9 mouse cellular contexts compared by ENCODE assay signal in genomic region chr2:146324907-146325715, GRCm38 (mm10).
DNase-seq lines count a peak whose midpoint lies in the region; ATAC-seq lines count a peak whose summit lies in the region.
"Had no signal": no experiment of that assay in that cellular context is flagged by ENCODE, and none has a peak within 500 bp of the region (broad histone marks: within the 10 kb centered on the region; RNA-seq: fewer than 3 reads in every experiment).

No protein-coding gene starts in this region.

- H3K27ac ChIP-seq in forebrain, embryonic 14.5 days (ENCODE audit: low read depth, low read length): peak overlapping the region; percentile 83
- peak overlapping the region; percentile 79 for H3K27ac ChIP-seq in midbrain, embryonic 10.5 days (replicated peaks)

- no peaks in the 10 kb centered on the region for H3K27me3 ChIP-seq in forebrain, embryonic 14.5 days (replicated peaks; ENCODE audit: control insufficient read depth, insufficient read depth, low read length)
- H3K27me3 ChIP-seq in midbrain, embryonic 10.5 days (ENCODE audit: low read depth, poor library complexity, severe bottlenecking): peaks cover 16% of the 10 kb centered on the region; the same call in 1 of the 2 replicates

- no peaks in the 10 kb centered on the region for H3K36me3 ChIP-seq in forebrain, embryonic 14.5 days (ENCODE audit: control insufficient read depth, insufficient read depth, low read length)
- H3K36me3 ChIP-seq in midbrain, embryonic 10.5 days: peaks cover 5% of the 10 kb centered on the region

- H3K4me1 ChIP-seq in forebrain, embryonic 14.5 days (ENCODE audit: control insufficient read depth, insufficient read depth, low read length): peaks cover 41% of the 10 kb centered on the region
- peaks cover 47% of the 10 kb centered on the region for H3K4me1 ChIP-seq in midbrain, embryonic 10.5 days

- peak; percentile 8 for DNase-seq in lung, postnatal 10 days
- DNase-seq in lung, postnatal 14 days: no peak
- DNase-seq in forebrain, embryonic 14.5 days (ENCODE audit: low spot score): peak; percentile 86
- peak; percentile 64 for DNase-seq in midbrain, embryonic 10.5 days (ENCODE audit: low spot score)
- peak; percentile 98 for DNase-seq in retina, postnatal 1 day
- no peak for DNase-seq in frontal cortex, postnatal 14 days (ENCODE audit: low spot score in 2 of 2)
- no peak for DNase-seq in natural killer cell, adult 2 months (ENCODE audit: low spot score in 2 of 2)
- DNase-seq in heart, adult 11 months: no peak

- H3K9me3 ChIP-seq in forebrain, embryonic 14.5 days (replicated peaks; ENCODE audit: control insufficient read depth, low read length): no peaks in the 10 kb centered on the region
- H3K9me3 ChIP-seq in midbrain, embryonic 10.5 days (replicated peaks): no peaks in the 10 kb centered on the region

- ATAC-seq in forebrain, embryonic 14.5 days: peak; percentile 93
- ATAC-seq: lung, postnatal 0 days had no signal

- H3K9ac ChIP-seq in forebrain, embryonic 14.5 days (ENCODE audit: low read length): peak overlapping the region; percentile 9; the same call in 1 of the 2 replicates

- no peak overlapping the region for H3K4me3 ChIP-seq in forebrain, embryonic 14.5 days (ENCODE audit: low read depth, low read length)
- H3K4me3 ChIP-seq in midbrain, embryonic 10.5 days: peak overlapping the region; percentile 9; the same call in 1 of the 2 replicates

- H3K4me2 ChIP-seq in forebrain, embryonic 14.5 days (ENCODE audit: low read length): peak overlapping the region; percentile 35; the same call in 1 of the 2 replicates

- WGBS in forebrain, embryonic 14.5 days: 2% methylated on average over 15 of the region's 15 CpGs
- WGBS in midbrain, embryonic 10.5 days: 17% methylated on average over 15 of the region's 15 CpGs

Comparison
In these comparisons a context has a peak if more than half of its experiments do, and no peak if none do; other contexts are left out.
1. DNase-seq: peak in lung, postnatal 10 days (single experiment), forebrain, embryonic 14.5 days (single experiment), midbrain, embryonic 10.5 days (single experiment) and retina, postnatal 1 day (single experiment); none in lung, postnatal 14 days (single experiment), frontal cortex, postnatal 14 days (0 of 2), natural killer cell, adult 2 months (0 of 2) and heart, adult 11 months (single experiment).